Mouse (Mus musculus): ENCODE data around the gene Ski. TPM values are rescaled to one million over a fixed set of nuclear protein-coding genes. Genes with fewer than 3 reads are reported as not detected.

Ski gene
- polyA plus RNA-seq, 2 experiments: 2.4 to 4.5 TPM

DNA sequence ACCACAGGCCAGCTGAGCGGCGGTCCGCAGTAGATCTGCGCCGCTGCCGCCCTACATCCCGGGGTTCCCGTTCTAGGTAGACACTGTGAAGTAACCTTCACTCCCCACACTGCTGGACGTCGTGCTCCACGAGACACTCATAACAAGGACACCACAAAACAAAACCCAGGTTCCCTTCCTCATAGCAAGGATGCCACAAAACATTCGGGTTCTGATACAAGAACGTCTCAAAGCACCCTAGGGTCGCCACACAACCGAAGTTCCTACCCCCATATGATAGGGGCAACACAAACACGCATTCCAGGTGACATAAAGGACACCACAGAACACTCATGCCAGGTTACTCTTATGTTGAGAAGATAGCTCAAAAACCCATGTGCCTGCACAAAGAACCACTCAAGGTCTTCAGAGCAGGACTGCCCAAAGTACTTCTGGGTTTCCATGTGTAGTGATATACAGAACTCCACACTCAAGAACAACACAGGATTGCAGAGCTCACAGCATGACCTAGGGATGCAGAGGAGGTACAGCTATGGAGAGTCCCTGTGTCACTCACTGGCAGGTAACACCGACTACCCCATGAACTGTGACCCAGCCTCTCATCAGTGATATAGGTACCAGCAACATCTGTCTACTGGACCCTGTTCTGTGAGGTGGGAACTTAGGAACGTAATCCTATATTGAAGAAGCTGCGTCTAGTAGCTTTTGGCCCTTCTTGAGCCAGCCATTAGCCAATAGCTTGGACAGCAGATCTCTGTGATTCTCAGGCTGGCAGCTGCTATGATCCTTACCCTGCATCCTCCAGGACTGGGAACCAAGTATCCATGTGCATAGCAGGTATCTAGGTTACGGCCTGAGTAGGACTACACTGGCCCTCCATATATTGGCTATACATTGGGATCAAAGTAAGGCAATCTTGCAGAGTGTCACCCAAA lies 1.5 kb upstream of the Ski start:
- ATAC-seq (ENCODE audit: insufficient read depth) (no peak), DNase-seq (ENCODE audit: low read depth in 3 of 3, low spot score in 3 of 3) (no peak)
- H3K9ac ChIP-seq (replicated peaks): peak overlapping the region; percentile 73
- H3K4me3 ChIP-seq (ENCODE audit: insufficient read depth in 1 of 2, low read depth in 2 of 2, low read length in 2 of 2): peak overlapping the region; percentile 23 to 70
- H3K4me1 ChIP-seq (replicated peaks; ENCODE audit: control insufficient read depth in 2 of 2, insufficient read depth in 2 of 2, low read length in 1 of 2): peaks cover 5 to 19% of the 10 kb centered on the region in 2 experiments
- no peaks in the 10 kb centered on the region for H3K9me3 ChIP-seq (ENCODE audit: control insufficient read depth, low read length)
- H3K4me2 ChIP-seq (ENCODE audit: low read depth): peak overlapping the region; percentile 79
- 23% methylated on average over 20 of the region's 20 CpGs for WGBS (ENCODE audit: insufficient replicate concordance)
- no peaks in the 10 kb centered on the region for H3K36me3 ChIP-seq (replicated peaks; ENCODE audit: control insufficient read depth, insufficient read depth, low read depth)
- no peak for TF ChIP-seq EP300 (IDR thresholded peaks at IDR 0.05; ENCODE audit: low read depth)
- no peak for TF ChIP-seq CTCF (IDR thresholded peaks at IDR 0.05; ENCODE audit: low read depth)
- peak overlapping the region; percentile 65 for H3K27ac ChIP-seq
- H3K27me3 ChIP-seq (ENCODE audit: control insufficient read depth, insufficient read depth, low read length): peaks cover 27% of the 10 kb centered on the region

DNA sequence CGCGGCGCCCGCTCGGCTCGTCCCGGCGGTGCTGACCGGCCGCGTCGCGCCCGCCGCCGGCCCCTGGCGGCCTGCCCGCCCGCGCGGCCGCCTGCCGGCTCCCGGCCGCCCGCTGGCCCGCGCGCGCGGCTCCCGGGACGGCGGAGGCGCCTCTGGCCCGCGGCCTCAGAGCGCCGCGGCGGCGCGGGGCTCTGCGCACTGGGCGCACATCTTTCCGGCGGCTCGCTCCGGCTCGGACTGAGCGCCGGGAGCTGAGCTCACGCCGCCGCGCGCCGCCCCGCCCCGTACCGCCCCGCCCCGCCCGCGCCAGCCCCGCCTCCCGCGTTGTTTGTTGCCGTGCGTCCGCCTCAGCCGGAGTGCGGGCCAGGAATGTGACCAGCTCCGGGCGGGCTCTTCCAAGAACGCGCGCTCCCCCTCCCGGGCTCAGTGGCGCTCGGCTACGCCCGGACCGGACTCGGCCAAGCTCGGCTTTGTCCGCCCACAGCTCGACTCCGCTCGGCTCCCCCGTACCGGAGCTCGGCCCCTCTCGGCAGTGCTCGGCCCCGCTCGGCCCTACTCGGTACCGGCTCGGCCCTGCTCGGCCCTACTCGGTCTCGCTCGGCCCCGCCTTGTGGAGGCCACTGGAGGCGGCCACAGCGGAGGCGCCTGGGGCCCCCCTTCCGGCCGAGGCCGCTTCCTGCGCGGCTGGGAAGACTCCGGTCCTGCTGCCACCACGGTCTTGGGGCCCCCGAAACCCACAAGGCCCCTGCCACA lies 625 bp upstream of the Ski start:
- Histone ChIP-seq H3K27me3 (ENCODE audit: control insufficient read depth, insufficient read depth, low read length) (peaks cover 27% of the 10 kb centered on the region), H3K4me2 (ENCODE audit: low read depth) (peak overlapping the region; percentile 79), H3K4me3 (ENCODE audit: insufficient read depth in 1 of 2, low read depth in 2 of 2, low read length in 2 of 2) (peak overlapping the region; percentile 23 to 70), H3K36me3 (replicated peaks; ENCODE audit: control insufficient read depth, insufficient read depth, low read depth) (no peaks in the 10 kb centered on the region), H3K27ac (peak overlapping the region; percentile 65), H3K9me3 (ENCODE audit: control insufficient read depth, low read length) (no peaks in the 10 kb centered on the region), H3K4me1 (replicated peaks; ENCODE audit: control insufficient read depth in 2 of 2, insufficient read depth in 2 of 2, low read length in 1 of 2) (peaks cover 5 to 27% of the 10 kb centered on the region in 2 experiments), H3K9ac (replicated peaks) (peak overlapping the region; percentile 73)
- TF ChIP-seq CTCF (IDR thresholded peaks at IDR 0.05; ENCODE audit: low read depth) (no peak), EP300 (IDR thresholded peaks at IDR 0.05; ENCODE audit: low read depth) (no peak)
- WGBS (ENCODE audit: insufficient replicate concordance): under 1% methylated on average over 87 of the region's 116 CpGs
- peak; percentile 82 to 87 (median 83) for DNase-seq (ENCODE audit: low read depth in 3 of 3, low spot score in 3 of 3)
- ATAC-seq (ENCODE audit: insufficient read depth): peak; percentile 95

DNA sequence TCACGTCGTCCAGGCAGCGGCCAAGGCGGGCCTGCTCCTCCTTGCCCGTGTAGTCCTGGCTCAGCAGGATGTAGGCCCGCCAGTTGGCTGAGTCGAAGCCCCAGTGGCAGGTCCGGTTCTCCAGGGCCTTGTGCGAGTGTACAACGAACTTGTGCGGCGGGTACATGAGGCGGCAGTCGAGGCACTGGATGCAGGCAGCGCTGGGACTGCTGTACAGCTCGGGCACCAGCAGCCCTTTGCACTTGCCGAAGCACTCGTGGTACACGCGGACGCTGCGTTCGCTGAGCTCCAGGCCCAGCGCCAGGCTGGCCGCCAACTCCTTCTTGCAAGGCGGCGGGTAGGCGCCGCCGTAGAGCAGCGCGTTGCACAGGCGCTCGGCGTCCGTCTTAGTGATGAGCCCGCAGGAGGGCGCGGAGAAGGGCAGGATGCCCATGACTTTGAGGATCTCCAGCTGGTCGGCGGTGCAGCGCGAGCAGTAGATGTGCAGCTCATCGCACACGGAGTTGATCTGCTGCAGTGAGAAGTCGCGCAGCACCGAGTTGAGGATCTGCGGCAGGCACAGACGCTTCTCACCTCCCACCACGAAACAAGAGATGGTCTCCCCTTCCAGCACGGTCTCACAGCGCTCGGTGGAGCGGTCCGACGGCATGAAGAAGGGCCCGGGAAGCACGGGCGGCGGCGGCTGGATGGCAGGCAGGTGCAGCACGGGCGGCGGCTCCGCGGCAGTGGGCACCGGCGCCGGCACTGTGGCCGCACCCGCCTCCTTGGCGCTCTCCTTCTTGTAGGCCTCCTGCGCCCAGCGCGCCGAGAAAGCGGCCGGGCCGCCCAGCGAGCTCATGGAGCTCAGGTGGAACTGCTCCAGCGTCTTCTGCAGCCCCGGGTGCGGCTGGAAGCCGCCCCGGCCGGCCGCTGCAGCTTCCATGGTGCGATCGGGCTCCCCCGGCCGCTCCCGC lies 517 bp downstream of the Ski start:
- Histone ChIP-seq H3K27ac (no peak overlapping the region), H3K4me1 (replicated peaks; ENCODE audit: control insufficient read depth in 2 of 2, insufficient read depth in 2 of 2, low read length in 1 of 2) (peaks cover 5 to 34% of the 10 kb centered on the region in 2 experiments), H3K36me3 (replicated peaks; ENCODE audit: control insufficient read depth, insufficient read depth, low read depth) (no peaks in the 10 kb centered on the region), H3K4me3 (ENCODE audit: insufficient read depth in 1 of 2, low read depth in 2 of 2, low read length in 2 of 2) (peak overlapping the region; percentile 49 to 70), H3K9me3 (ENCODE audit: control insufficient read depth, low read length) (no peaks in the 10 kb centered on the region), H3K9ac (replicated peaks) (peak overlapping the region; percentile 55), H3K4me2 (ENCODE audit: low read depth) (peak overlapping the region; percentile 79), H3K27me3 (ENCODE audit: control insufficient read depth, insufficient read depth, low read length) (peaks cover 27% of the 10 kb centered on the region)
- under 1% methylated on average over 87 of the region's 93 CpGs for WGBS (ENCODE audit: insufficient replicate concordance)
- no peak for ATAC-seq (ENCODE audit: insufficient read depth)
- TF ChIP-seq CTCF (IDR thresholded peaks at IDR 0.05; ENCODE audit: low read depth): no peak
- TF ChIP-seq EP300 (IDR thresholded peaks at IDR 0.05; ENCODE audit: low read depth): no peak
- no peak for DNase-seq (ENCODE audit: low read depth in 3 of 3, low spot score in 3 of 3)

DNA sequence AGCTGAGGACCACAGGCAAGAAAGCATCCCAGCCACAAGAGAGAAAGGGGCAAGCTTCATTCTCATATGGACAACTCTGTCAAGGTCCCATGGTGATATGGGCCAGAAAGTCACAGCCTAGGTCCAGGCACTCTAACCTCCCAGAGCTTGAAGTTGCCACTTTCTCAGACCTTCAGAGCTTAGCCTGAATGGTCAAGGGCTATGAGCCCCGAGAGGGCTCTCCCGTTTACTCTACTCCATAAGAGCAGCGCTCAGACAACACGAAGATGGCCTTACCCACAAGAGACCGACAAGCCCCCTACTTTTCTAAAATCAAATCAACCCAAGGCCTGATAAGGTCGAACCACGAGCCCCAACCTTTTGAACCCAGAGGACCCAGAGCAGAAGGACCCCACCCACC lies 1.3 kb downstream of the Ski start:
- ATAC-seq (ENCODE audit: insufficient read depth) (no peak), DNase-seq (ENCODE audit: low read depth in 3 of 3, low spot score in 3 of 3) (no peak)
- Histone ChIP-seq H3K4me2 (ENCODE audit: low read depth) (peak overlapping the region; percentile 79), H3K4me3 (ENCODE audit: insufficient read depth in 1 of 2, low read depth in 2 of 2, low read length in 2 of 2) (peak overlapping the region; percentile 49 to 70), H3K9me3 (ENCODE audit: control insufficient read depth, low read length) (no peaks in the 10 kb centered on the region), H3K27ac (no peak overlapping the region), H3K36me3 (replicated peaks; ENCODE audit: control insufficient read depth, insufficient read depth, low read depth) (no peaks in the 10 kb centered on the region), H3K9ac (replicated peaks) (no peak overlapping the region), H3K4me1 (replicated peaks; ENCODE audit: control insufficient read depth in 2 of 2, insufficient read depth in 2 of 2, low read length in 1 of 2) (peaks cover 5 to 41% of the 10 kb centered on the region in 2 experiments), H3K27me3 (ENCODE audit: control insufficient read depth, insufficient read depth, low read length) (peaks cover 27% of the 10 kb centered on the region)
- WGBS (ENCODE audit: insufficient replicate concordance): 7% methylated on average over 7 of the region's 7 CpGs
- no peak for TF ChIP-seq CTCF (IDR thresholded peaks at IDR 0.05; ENCODE audit: low read depth)
- no peak for TF ChIP-seq EP300 (IDR thresholded peaks at IDR 0.05; ENCODE audit: low read depth)

All from liver, embryonic 14.5 days (tissue).